Mouse (Mus musculus): Measurements from ENCODE around the gene Srpx2. TPM values are rescaled to one million over a fixed set of nuclear protein-coding genes. Genes with fewer than 3 reads are reported as not detected.

Srpx2 gene
- total RNA-seq, 2 experiments from 2014 or later = not detected

Other genes starting within 250 kb of the Srpx2 start
- 0.32 TPM in 1 of 2 replicates, not detected in the other for gene Pcdh19, start 219.4 kb upstream of the Srpx2 start, total RNA-seq (2014; fragmentation: Nextera tagmentation)
- gene Pcdh19, start 219.4 kb upstream of the Srpx2 start, total RNA-seq (2017) = not detected in 2 replicates
- gene Tnmd, start 57.4 kb upstream of the Srpx2 start, total RNA-seq (2014; fragmentation: Nextera tagmentation) = not detected in 2 replicates
- gene Tnmd, start 57.4 kb upstream of the Srpx2 start, total RNA-seq (2017) = not detected in 2 replicates
- gene Tspan6, start 10.0 kb upstream of the Srpx2 start, total RNA-seq (2014; fragmentation: Nextera tagmentation) = 1.6 TPM in 1 of 2 replicates, not detected in the other
- gene Tspan6, start 10.0 kb upstream of the Srpx2 start, total RNA-seq (2017) = 2.3 TPM in 1 of 2 replicates, not detected in the other
- 1.5 and 1.7 TPM in 2 replicates for gene Sytl4, start 73.4 kb downstream of the Srpx2 start, total RNA-seq (2014; fragmentation: Nextera tagmentation)
- gene Sytl4, start 73.4 kb downstream of the Srpx2 start, total RNA-seq (2017) = 3.1 and 4.9 TPM in 2 replicates
- 50.0 and 59.7 TPM in 2 replicates for gene Cstf2, start 150.8 kb downstream of the Srpx2 start, total RNA-seq (2014; fragmentation: Nextera tagmentation)
- gene Cstf2, start 150.8 kb downstream of the Srpx2 start, total RNA-seq (2017) = 65.1 and 96.1 TPM in 2 replicates

Data from granulocyte monocyte progenitor cell, adult 5-6 weeks (primary cell).